Mouse (Mus musculus) thymus, adult 2 months (tissue): ENCODE results near the gene Dpp6. TPM values are rescaled to one million over a fixed set of nuclear protein-coding genes. Genes with fewer than 3 reads are reported as not detected.

Experiments
- DNase-seq: peaks from one replicate; pipeline ENCODE4 v3.0.0; 2021
- H3K27ac ChIP-seq: fragments of 200-500 bp; 2 replicates; pipeline ENCODE4 v1.5.1; 2012; ENCODE audit warnings: low read length, control low read depth; ENCODE audit not compliant: control insufficient read depth, insufficient read depth
- H3K27me3 ChIP-seq: fragments of 200-500 bp; 2 replicates; pipeline ENCODE4 v1.6.1; 2012; ENCODE audit warnings: mild to moderate bottlenecking, low read length, moderate library complexity, mixed read lengths; ENCODE audit not compliant: control insufficient read depth, insufficient read depth
- H3K36me3 ChIP-seq: fragments of 200-500 bp; 2 replicates; pipeline ENCODE4 v1.6.1; 2012; ENCODE audit warnings: mild to moderate bottlenecking, low read length, moderate library complexity; ENCODE audit not compliant: control insufficient read depth, insufficient read depth
- H3K4me1 ChIP-seq: fragments of 200-500 bp; replicated peaks from 2 replicates; pipeline ENCODE4 v1.6.1; 2012; ENCODE audit warnings: low read length; ENCODE audit not compliant: control insufficient read depth, insufficient read depth
- H3K4me3 ChIP-seq: fragments of 200-500 bp; 2 replicates; pipeline ENCODE4 v1.5.1; 2012; ENCODE audit warnings: mild to moderate bottlenecking, low read length, control low read depth, moderate library complexity; ENCODE audit not compliant: control insufficient read depth, insufficient read depth
- CTCF ChIP-seq: fragments of 200-500 bp; IDR thresholded peaks from 2 replicates; pipeline ENCODE4 v1.5.1; 2012; ENCODE audit warnings: mild to moderate bottlenecking, control low read depth, low read length, moderate library complexity, borderline replicate concordance; ENCODE audit not compliant: control insufficient read depth, poor library complexity, insufficient read depth; ENCODE audit errors: extremely low read depth
- POLR2A ChIP-seq: fragments of 200-500 bp; IDR thresholded peaks from 2 replicates; pipeline ENCODE4 v1.6.1; 2012; ENCODE audit warnings: mild to moderate bottlenecking, low read length, control low read depth, moderate library complexity; ENCODE audit not compliant: control insufficient read depth, poor library complexity, insufficient read depth; ENCODE audit errors: extremely low read depth
- WGBS: fragments of 180-500 bp; shearing (Covaris S2); methylation state at CpG from one replicate; pipeline ENCODE4 v1.1.7; 2018; 5-methylcytosine and 5-hydroxymethylcytosine counted together
- polyA plus RNA-seq: library from polyadenylated mRNA; depleted of rRNA; stranded (reverse); fragments of >200 nt; gene quantifications from 2 replicates; pipeline ENCODE4 v1.2.3, GENCODE M21; 2012

Gene Dpp6
- polyA plus RNA-seq, 1 experiment: 4.8 TPM

DNA sequence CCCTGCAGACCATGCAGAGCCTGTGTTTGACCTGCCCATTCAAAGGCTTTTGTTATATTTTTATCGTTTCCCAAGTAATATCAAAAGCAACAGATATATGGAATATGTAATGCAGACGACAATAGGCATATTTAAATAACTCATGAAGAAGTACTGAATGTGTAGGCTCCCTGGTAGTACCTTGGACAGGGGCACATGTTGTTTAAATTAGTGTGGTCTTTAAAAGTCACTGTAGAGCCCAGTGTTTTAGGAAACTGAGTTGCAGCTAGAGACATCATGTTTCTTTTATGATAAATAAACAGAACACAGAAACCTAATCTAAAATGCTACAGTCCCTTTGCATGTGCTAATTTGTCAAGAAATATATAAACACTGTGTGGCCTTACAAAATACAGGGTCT, 403.1 kb downstream of the Dpp6 start:
- no peaks in the 10 kb centered on the region for H3K27me3 ChIP-seq
- H3K36me3 ChIP-seq: no peaks in the 10 kb centered on the region
- DNase-seq: no peak
- H3K4me3 ChIP-seq: no peak overlapping the region
- WGBS: 79% methylated on average over 2 of the region's 2 CpGs
- no peak for TF ChIP-seq CTCF
- TF ChIP-seq POLR2A: no peak
- no peak overlapping the region for H3K27ac ChIP-seq
- H3K4me1 ChIP-seq: no peaks in the 10 kb centered on the region

DNA sequence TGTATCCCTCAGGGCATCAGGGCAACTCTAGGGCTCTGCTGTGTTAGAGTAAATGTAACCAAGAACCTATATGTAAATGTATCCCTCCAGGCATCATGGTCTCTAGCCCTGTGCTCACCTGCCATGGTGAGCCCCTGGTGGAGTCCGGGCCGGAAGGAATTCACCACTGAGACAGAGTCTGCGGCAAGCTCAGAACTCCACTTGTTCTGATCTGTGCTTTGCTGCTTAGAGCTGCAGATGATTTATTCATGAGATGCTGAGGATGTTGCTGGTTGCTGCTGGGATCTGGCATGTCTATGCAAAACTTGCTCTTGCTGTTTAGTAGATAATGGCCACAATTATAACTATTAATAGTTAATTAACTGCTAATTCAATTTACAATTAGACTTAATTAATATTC, 425.1 kb downstream of the Dpp6 start:
- 95% methylated on average over 3 of the region's 3 CpGs for WGBS
- Histone ChIP-seq H3K27ac (no peak overlapping the region), H3K4me3 (no peak overlapping the region), H3K27me3 (no peaks in the 10 kb centered on the region), H3K4me1 (no peaks in the 10 kb centered on the region), H3K36me3 (no peaks in the 10 kb centered on the region)
- DNase-seq: no peak
- TF ChIP-seq POLR2A (no peak), CTCF (no peak)

DNA sequence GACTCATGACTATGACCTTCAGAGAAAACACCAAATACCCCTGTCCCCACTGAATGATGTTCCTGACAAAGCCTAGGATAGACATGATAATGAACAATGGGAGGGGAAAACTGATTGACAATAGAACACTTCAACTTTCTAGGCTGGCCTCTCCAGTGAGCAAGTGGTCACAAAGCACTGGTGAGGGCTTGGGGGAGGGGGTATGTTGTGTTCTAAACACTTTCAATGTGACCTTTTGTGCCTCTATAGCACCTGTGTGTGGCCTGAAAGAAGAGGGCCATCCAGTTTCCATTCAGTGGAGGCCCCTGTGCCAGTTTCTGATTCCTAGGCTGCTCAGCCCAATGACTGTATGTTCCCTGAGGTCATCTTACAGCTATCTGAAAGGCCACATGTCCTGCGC, 426.2 kb downstream of the Dpp6 start:
- no peak for DNase-seq
- TF ChIP-seq POLR2A (no peak), CTCF (no peak)
- Histone ChIP-seq H3K27me3 (no peaks in the 10 kb centered on the region), H3K27ac (no peak overlapping the region), H3K4me1 (no peaks in the 10 kb centered on the region), H3K4me3 (no peak overlapping the region), H3K36me3 (no peaks in the 10 kb centered on the region)
- 100% methylated on average over 1 of the region's 1 CpGs for WGBS

DNA sequence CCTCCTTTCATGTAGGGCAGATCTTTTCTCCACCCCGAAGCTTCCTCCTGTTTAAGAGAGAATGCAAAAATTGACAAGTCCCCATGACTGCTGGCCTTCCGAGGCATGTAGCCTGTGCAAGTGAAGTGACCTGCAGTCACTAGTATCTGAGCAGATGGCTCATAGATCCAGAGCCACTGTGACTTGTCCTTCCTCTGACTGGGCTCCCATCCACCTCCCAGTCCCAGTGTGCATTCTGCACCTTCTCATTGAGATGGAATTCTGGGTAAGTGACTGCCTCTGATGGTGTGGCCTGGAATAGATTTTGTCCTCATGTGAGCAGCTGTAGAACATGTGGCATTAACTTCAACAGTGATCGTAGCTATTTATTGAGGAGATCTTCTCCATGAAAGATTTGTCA, 430.8 kb downstream of the Dpp6 start:
- whole genome bisulfite sequencing: 89% methylated on average over 3 of the region's 3 CpGs
- Histone ChIP-seq H3K4me1 (no peaks in the 10 kb centered on the region; the same call in 1 of the 2 replicates), H3K4me3 (no peak overlapping the region), H3K36me3 (no peaks in the 10 kb centered on the region), H3K27me3 (no peaks in the 10 kb centered on the region), H3K27ac (no peak overlapping the region)
- TF ChIP-seq CTCF (no peak), POLR2A (no peak)
- no peak for DNase-seq

DNA sequence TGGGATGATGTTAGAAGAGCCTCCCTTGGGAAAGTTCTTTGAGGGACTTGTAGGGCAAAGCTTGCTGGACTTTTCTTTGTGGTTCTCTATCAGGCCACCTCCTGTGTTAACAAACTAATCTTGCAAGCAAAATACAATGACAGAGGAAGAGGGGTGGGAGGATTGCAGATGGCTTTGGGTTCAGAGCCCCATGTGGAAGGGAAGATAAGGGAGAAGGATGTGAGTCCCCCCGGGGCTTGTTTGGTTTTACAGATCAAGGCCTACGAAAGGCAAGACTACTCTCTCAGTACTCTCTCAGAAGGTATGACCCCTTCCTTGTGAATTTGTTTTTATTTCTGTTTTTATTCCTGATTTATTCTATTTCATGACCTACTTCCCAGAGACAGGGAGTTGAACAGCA, 431.7 kb downstream of the Dpp6 start:
- H3K4me3 ChIP-seq: no peak overlapping the region
- no peaks in the 10 kb centered on the region for H3K27me3 ChIP-seq
- 68% methylated on average over 2 of the region's 2 CpGs for WGBS
- no peak for DNase-seq
- H3K4me1 ChIP-seq: no peaks in the 10 kb centered on the region; the same call in 1 of the 2 replicates
- TF ChIP-seq CTCF (no peak), POLR2A (no peak)
- H3K36me3 ChIP-seq: no peaks in the 10 kb centered on the region
- no peak overlapping the region for H3K27ac ChIP-seq

DNA sequence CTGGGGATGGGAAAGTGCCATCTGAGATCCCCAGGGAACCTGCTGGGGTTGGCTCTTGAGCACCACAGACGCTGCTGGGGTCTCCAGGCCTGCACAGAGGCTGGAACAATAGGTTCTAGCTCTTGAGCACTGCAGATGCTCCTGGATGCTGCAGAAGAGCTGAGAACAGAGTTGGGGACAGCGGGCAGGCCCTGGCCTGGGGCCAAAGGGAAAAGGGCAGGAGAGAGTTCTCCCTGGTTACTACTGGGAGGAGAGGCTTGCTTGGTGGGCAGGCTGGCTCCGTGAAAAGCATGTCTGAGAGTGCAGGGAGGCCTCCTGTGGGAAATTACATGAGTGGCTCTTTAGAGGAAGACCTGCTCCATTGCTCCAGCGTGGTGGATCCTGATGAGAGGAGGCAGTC, 432.9 kb downstream of the Dpp6 start:
- Histone ChIP-seq H3K4me1 (no peaks in the 10 kb centered on the region; the same call in 1 of the 2 replicates), H3K4me3 (no peak overlapping the region), H3K36me3 (no peaks in the 10 kb centered on the region), H3K27me3 (no peaks in the 10 kb centered on the region), H3K27ac (no peak overlapping the region)
- 78% methylated on average over 4 of the region's 4 CpGs for WGBS
- DNase-seq: no peak
- no peak for TF ChIP-seq CTCF
- no peak for TF ChIP-seq POLR2A

DNA sequence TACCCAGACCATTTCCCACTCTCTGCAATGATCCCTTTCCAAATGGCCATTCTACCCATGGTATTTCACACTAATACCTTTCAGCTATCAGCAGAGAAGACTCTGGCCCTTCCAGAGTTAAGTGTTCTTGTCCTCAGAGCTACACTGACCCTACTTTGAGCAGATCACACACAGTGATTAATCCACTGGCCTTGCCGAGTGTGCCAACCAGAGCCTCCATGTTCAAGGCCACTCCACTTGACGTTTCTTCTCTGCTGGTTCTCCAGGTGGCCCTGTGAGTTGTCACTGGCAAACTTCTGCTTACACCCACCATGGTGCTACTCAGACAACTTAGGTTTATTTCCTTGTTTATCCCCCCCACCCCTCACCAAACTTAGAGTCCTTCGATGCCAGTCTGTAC, 433.9 kb downstream of the Dpp6 start:
- TF ChIP-seq CTCF (no peak), POLR2A (no peak)
- 94% methylated on average over 3 of the region's 3 CpGs for WGBS

More for the DNA sequence above, 433.9 kb downstream of the Dpp6 start:
- no peaks in the 10 kb centered on the region for H3K36me3 ChIP-seq
- DNase-seq: no peak
- no peak overlapping the region for H3K27ac ChIP-seq
- no peaks in the 10 kb centered on the region; the same call in 1 of the 2 replicates for H3K4me1 ChIP-seq
- H3K4me3 ChIP-seq: no peak overlapping the region
- H3K27me3 ChIP-seq: no peaks in the 10 kb centered on the region
